Mouse (Mus musculus) natural killer cell, adult 2 months (primary cell): ENCODE results near the gene Lasp1.
"Not testable (repeated sequence)": the region's sequence is repeated elsewhere in the genome, so short reads cannot be mapped to it uniquely, and the experiment has no call there.

Experiments used
- DNase-seq, 2 experiments: peaks; one replicate each; pipeline ENCODE4 v3.0.0; 2022; ENCODE audit warnings: low spot score in 2 of 2

Lasp1 gene

DNA sequence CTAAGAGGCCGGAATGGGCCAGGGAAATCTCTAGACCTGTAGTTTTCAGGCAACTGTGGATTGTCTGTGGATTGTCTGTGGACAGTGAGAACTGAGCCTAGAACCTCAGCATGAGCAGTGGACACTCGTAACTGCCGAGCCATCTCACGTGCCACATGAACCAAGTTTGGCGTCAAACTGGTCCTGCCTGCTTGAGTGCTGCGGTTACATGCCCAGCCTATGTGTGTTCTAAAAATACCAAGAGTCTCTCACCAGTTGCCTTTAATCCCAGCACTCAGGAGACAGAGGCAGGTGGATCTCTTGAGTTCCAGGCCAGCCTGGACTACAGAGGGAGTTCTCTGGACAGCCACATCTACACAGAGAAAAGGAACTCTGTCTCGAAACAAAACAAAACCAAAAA, 30.6 kb downstream of the Lasp1 start:
- DNase-seq, result peak; percentile 36 to 45

DNA sequence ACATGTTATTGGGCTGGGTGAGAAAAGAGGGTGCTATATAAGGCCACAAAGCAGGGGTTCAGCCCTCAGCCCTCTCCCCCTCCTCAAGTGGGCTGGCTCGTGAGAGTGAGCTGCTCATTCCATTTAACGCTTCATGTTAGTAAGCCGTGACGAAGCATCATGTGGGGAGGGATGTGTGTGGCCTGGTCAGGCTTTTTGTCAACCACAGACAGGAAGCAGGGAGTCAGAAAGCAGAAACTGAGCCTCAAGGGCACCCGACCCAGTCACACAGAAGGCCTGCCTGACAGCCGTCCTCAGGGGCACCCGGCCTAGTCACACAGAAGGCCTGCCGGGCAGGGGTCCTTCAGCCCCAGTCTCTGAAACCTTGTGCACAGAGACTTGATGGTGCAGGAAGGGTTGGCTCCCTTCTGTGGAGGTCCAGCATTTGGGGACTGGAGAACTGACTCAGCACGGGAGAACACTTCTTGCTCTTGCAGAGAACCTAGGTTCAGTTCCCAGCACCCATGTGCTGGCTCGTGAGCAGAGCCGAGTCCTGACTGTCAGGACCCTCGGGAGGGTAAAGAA, 31.2 kb downstream of the Lasp1 start:
- DNase-seq, result peak; percentile 84 to 85

DNA sequence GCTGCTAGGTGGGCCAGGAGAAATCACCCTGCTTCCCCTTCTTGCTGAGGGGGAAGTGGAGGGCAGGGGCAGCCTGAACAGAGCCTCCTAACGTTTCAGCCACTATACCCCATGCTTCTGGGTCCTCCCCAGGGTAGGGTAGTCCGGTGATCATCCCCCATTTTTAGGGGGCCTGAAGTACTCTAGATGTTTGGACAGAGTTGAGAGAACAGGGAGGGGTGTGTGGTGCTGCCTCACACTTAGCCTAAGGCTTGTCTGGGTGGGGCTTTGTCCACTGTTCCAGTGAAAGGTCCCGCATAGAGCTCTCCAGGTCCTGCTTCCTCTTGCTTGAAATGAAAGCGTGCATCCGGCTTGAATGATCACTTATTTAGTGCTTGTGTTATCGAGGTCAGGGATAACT, 31.7 kb downstream of the Lasp1 start:
- no peak for DNase-seq

DNA sequence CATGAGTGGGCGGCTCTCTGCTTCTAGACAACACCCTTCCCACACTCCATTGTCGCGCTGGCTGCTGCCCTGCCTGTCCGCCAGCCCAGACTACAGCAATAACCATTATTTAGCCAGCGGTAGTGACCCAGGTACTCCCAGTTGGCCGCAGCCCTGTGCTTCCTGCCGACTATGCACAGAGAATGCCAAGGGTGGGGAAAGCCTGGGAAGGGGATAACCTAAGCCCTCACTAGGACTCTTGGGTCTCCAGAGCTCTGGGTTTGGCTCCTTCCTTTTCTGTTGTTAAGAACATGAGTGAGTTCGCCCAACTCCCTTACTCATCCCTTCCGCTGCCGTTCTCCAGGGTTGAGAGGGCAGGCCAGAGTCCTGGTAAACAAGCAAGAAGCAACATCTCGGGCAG, 33.2 kb downstream of the Lasp1 start:
- DNase-seq, result no peak

DNA sequence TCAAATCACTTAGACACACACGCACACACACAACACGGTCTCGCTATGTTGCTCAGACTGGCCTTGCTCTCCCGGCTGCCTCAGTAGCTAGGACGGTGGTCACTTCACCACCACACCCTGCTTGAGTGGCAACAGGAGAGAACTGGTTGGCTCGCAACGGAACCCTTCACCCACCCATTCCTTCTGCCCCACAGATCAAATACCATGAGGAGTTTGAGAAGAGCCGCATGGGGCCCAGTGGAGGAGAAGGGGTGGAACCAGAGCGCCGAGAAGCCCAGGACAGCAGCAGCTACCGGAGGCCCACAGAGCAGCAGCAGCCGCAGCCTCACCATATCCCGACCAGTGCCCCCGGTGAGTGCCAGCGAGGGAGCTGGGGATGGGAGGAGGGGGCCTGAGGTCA, 34.6 kb downstream of the Lasp1 start:
- DNase-seq, result no peak

DNA sequence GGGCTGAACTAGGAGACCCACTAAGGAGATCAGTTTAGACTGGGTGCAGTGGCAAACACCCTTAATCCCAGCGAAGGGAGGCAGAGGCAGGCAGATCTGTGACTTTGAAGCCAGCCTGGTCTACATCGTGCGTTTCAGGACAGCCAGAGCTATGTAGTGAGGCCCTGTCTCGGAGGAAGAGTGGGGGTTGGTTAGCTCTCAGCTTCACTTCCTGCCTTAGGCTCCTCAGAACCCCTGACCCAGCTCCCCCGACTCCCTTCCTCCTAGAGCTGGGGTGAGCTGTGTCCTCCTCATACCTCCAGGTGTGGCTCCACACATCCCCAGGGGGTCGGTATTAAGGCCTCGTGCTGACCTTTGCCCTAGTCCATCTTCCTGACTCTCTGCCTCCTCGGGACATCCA, 37.7 kb downstream of the Lasp1 start:
- no peak for DNase-seq

DNA sequence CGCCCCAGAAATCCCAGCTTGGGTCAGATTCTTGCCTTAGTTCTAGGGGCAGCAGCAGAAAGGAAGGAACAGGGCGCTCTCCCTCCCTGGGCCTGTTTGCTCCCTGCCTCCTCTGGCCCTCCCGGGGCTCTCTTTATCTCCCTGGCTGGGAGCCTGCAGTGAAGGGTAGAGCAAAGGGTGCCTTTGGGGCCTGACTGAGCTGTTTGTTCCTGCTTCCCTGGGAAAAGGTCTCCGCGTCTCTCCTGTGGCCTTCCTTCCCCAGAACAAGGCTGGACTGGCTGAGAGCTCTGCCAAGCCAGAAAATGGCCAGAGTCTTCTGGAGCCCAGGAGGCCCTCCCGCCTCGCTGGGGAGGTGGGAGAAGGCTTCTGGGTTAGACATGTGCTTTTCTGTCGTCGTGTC, 38.3 kb downstream of the Lasp1 start:
- DNase-seq, result not testable (repeated sequence)

DNA sequence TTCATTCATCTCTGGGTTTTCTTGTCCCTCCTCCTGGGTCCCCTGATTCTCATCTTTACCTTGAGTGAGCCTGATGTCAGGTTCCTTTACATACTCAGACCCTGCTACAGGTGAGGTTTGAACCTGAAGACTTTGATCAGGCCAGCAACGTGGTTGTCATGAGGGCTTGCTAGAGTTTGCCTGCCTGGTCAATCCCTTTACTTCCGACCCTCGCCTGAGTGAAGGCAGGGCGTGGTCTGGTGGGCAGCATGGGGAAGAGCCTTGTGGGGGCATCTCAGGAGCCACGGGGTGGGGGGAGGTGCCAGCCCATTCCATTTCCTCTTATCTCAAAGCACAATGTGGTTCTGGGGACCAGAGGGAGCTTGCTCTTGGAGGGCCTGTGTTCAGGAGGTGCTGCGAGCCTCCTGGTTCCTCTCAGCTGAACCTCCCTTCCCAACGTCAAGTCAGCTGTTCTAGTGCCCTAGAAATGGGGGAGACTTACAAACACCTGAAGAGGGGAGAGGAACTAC, 38.9 kb downstream of the Lasp1 start:
- no peak for DNase-seq

DNA sequence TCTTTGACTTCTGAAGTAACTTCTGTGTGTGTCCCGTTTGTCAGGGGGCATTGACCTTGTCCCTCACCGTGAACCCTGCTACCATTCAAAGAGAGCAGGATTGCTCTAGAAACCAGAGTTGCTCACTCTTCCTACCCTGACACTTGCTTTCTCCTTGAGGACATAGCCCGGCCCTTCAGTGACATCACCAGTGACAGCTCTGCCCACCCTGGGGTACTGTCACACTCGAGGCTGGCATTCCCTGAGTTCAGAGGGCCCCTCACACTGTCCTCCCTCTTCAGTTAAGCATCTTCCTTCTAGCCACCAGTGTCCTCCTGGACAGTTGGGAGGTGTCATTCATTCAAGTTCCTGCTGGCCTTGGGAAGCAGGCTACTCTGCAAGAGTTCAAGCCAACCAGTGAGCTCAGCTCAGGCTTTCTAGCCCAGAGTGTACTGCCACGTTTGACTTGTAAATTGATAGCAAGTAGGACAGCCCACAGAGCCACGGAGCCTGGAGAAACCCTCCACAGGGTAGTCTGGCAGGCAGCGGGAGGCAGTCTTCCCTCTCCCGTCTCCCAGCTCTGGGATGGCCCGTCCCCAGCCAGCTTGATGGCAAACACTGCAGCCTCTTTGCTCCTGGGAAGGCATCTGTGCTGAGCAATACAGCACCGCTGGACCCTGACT, 40.1 kb downstream of the Lasp1 start:
- DNase-seq, result no peak

DNA sequence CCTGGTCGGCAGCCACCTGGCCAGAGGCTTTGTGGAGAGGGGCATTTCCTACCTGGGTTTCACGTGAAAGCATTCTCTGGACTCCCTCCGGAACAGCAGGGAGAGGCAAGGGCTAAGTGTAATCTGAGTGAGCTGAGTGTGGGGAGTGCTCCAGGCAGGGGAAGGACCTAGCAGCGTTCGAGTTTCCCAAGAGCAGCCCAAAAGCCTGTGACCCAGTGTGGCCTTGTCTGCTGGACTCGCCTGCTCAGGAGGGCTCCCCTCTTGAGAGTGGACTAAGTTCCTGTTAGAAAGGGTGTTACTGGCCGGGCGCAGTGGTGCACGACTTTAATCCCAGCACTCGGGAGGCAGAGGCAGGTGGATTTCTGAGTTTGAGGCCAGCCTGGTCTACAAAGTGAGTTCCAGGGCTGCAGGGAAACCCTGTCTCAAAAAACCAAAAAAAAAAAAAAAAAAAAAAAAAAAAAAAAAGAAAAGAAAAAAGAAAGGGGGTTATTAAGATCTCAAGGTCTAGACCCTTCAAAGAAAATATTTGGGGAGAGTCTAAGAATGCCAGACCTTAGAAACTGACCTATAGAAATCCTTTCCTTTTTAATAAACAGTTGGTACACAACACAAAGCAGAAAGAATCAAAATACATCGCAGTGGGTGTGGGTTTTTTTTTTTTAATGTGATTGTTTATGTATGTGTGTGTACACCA, 40.8 kb downstream of the Lasp1 start:
- DNase-seq, result no peak

DNA sequence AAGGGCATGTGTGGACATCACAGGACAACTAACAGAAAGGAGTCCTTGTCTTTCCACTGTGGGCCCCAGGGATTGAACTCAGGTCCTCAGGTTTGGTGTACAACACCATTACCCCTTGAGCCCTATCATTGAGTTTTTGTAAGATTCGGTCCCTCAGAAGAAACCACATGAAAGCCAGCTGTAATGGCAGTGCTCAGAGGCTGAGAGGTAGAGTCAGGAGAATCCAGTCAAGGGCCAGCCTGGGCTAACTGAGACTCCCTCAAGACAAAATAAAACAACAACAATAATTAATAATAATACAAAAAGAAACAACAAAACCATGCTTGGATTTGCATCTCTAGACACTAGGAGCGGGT, 41.3 kb downstream of the Lasp1 start:
- no peak for DNase-seq

DNA sequence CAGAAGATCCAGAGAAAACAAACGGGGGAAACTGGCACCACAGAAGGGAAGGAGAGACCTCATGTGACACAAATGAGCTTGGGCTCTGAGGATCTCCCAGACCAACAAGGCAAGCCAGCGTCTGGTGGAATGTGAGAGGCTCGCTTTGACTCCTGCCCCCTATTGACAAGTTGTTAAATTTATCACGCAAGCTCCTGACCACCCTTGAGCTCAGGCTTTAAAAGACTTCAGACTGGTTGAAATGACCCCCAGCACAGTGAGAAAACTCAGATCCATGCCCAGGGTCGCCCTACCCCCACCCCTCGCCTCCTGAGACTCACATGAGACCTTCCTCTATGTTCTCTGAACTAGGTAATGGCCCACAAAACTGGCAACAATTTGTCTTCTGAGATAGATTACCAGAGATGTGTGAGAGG, 41.7 kb downstream of the Lasp1 start, which contains the start of gene B230217C12Rik:
TSS of gene B230217C12Rik (plus strand) at position 242 of the 416 bp plus-strand sequence.
- no peak for DNase-seq

DNA sequence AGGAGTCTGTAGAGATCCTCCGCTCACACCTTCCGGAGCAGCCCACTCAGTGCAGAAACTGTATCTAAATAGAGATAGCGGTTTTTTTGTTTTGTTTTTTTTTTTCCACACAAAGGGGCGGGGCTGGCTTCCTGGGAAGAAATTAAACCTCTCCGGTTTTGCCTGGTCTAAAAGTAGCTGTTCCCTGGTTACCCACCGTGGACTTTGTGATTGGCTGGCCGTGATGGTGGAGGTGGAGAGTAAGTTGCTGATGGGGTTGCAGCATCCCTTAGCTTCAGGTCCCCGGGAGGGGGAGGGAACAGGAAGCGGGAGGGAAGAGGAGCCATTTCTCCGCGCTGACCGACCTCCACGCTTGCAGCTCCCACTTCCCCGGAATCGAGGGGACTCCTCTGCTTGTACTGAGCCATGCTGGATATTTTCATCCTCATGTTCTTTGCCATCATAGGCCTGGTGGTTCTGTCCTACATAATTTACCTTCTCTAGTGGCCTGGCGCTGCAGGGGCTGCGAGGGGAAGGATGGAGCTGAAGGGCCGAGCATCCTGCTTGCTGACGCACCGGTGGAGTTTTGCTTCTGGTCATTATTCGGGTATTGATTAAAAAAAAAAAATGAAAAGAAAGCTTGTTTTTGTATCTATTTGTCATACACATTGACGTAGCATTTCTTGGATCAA, 42.3 kb downstream of the Lasp1 start:
- no peak for DNase-seq

DNA sequence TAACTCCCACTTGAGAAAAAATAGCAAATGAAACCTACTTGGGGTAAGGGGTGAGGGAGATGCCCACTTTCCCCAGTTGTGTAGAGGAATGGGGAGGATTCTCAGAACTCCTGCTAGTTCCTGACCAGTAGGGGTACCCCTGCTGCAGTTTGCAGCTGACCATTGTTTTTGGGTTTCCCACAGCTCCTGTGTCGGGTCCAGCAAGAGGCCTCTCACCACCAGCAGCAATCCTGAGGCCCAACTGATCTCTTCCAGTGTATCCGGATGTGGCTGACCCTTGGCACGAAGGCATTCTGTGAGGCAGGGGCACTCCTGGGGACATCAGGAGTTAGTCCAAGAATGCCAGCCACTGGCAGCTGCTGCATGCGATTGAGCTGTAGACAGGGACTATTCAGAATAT, 43.2 kb downstream of the Lasp1 start:
- DNase-seq, result no peak

DNA sequence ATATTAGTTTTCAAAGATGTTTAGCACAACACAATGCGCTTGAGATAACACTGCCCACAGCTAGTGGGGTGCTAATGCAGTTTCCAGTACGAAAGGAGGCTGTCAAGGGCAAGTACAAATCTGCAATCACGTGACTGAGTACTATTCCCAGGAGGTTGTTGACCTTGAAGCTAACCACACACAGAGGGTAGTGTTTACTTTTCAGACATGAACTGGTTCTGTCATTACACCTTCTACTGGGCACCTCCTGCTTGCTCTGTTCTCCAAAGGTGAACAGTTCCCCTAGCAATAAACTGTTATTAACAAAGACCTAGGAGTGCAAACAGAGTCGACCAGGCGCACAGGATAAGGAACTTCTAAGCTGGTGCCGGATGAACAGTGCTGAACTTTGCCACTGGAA, 51.6 kb downstream of the Lasp1 start:
- DNase-seq, result no peak

DNA sequence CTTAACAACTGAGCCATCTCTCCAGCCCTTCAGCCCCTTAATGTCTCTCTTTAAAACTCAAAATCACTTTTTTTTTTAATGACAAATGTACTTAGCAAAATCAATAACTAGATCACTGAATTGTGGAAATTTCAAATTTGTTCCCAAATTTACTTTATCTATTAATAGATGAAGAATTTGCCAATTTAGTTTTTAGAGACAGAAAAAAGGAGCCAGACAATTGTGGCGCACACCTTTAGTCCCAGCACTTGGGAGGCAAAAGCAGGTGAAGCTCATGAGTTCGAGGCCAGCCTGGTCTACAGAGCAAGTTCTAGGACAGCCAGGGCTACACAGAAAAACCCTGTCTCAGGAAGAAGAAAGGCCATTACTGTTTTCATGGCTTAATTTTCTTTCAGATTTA, 52.8 kb downstream of the Lasp1 start:
- no peak for DNase-seq

DNA sequence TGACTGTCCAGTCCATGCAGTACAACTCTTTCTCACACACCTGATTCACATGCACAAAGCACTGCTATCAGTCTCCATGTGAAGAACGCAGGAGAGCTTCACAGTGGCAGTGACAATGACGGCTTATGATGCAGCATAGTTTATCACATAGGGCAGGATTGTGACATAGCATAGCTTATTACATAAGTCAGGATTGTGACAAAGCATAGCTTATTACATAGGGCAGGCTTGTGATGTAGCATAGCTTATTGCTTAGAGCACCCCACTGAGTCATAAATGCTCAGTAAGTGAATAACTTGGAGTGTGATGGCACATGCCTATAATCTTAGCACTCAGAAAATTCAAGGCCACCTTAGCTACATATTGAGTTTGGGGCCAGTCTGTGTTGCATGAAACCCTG, 56.7 kb downstream of the Lasp1 start:
- DNase-seq, result no peak

DNA sequence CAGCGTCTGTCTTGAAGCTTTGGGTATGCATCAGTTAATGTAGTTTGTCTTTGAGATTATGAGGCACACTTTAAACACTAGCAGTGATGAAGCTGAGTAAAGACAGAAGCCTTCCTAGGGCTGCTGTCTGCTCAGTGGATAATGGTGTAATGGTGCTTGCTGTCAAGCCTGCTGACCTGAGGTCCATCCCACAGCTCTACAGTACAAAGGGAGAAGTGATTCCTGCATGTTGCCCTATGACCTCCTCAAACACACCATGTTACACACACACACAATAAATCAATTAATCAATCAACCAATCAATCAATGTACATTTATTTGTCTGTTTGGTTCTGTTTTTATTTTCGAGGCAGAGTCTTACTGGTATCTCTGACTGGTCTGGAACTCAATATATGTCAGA, 63.3 kb downstream of the Lasp1 start:
- DNase-seq, result no peak

DNA sequence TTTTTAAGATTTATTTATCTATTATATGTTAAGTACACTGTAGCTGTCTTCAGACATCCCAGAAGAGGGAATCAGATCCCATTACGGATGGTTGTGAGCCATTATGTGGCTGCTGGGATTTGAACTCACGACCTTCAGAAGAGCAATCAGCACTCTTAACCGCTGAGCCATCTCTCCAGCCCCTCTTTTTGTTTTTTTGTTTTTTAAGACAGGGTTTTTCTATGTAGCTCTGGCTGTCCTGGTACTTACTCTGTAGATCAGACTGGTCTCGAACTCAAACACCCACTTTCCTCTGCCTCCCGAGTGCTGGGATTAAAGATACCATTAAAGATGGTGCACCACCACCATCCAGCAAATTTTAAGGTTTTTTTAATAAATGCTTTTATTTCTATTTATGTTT, 66.6 kb downstream of the Lasp1 start:
- DNase-seq, result no peak

DNA sequence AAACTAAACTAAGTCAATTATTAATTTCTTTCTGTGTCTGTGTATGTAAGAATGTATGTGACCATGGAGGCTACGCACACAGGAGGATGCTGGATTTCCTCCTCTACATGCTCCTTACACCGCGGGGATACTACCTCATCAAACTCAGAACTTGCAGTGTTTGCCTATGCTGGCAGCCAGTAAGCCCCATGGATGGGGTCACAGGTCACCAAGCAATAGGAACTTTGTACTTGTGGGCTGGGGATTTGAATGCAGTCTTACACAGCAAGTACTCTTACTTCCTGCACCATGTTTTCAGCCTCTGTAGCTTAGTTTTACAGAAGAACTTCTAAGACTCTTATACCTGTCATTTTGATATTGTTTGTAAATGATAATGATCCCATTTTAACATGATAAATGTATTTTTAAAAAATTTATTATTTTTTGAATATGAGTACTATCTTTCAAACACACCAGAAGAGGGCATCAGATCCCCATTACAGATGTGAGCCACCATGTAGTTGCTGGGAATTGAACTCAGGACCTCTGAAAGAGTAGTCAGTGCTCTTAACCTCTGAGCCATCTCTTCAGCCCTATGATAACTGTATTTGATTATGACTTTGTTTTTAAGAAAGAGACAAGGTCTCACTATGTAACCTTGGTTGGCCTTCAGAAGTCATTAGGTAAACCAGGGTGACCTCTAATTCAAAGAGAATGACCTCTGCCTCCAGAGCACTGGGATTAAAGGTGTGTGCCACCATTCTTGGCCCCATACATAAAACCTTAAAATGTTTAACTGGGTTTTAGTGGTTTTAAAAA, 67.5 kb downstream of the Lasp1 start:
- DNase-seq, result no peak

DNA sequence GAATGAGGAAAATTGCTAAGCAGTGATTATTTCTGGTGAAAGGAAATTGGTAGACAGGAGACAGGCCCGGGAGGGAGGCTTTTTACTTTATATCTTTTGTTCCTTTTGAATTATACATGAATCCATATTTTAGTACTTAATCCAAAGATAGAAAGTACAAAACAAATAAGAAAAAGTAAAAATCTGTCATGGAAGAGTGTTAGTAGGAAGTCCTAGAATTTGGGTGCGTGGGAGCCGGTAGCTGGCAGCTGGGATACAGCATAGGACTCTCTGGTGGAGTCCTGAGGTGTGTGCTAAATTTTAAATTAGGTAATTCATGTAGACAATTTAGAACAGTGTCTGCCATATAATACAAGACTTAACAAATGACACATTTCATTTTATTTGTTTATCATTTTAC, 68.8 kb downstream of the Lasp1 start:
- no peak for DNase-seq

DNA sequence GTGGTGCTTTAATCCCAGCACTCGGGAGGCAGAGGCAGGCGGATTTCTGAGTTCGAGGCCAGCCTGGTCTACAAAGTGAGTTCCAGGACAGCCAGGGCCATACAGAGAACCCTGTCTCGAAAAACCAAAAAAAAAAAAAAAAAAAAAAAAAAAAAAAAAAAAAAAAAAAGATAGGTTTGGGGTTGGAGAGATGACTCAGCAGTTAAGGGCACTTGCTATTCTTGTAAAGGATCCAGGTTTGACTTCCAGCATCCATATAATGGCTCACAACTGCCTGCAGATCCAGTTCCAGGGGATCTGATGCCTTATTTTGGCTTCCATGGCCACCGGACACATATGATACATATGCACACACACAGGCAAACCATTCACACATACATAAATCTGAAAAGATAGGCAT, 73.6 kb downstream of the Lasp1 start:
- not testable (repeated sequence) for DNase-seq
